Mouse (Mus musculus) ES-E14 (cell line): ENCODE results near the gene Ldha.

Experiments
- CHD2 ChIP-seq: IDR thresholded peaks from 2 replicates; pipeline ENCODE4 v1.6.1; 2014; ENCODE audit warnings: mild to moderate bottlenecking, low read depth, low read length, inconsistent platforms
- ZNF384 ChIP-seq: IDR thresholded peaks from 2 replicates; pipeline ENCODE4 v1.6.1; 2012; ENCODE audit warnings: low read depth, low read length, inconsistent platforms

DNA sequence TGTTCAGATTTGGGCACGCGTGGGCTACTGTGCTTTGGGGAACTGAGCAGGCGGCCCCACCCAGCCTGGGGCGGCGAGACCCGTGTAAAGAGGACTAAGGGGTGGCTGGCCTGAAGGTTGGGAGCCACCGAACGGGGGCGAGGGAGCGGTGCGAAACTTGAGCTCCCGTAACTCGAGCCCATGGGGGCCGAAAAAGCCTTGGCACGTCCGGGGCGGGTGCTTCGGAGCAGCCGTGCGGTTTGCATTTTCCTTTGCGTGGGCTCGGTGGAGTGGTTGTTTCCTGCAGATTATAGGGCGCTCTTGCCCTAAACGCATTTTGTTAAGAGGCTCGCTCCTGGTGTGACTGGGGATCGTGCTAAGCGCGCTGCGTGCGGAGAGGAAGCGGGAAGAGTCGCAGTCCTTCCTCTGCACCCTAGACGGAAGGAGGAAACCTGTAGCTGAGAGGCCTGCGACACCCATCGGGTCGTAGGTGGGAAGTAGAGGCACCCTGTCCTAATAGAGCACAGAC lies 4.8 kb downstream of the Ldha start:
- TF ChIP-seq ZNF384 (no peak), CHD2 (no peak)
